Mouse (Mus musculus) liver, embryonic 14.5 days (tissue): Measurements from ENCODE around the gene Hist1h2br. TPM values are rescaled to one million over a fixed set of nuclear protein-coding genes. Genes with fewer than 3 reads are reported as not detected.

ENCODE experiments used
- ATAC-seq: fragments of 200-750 bp; cut with Nextera tagmentation; 2 replicates; pipeline ENCODE4 v1.8.0; 2017; ENCODE audit warnings: moderate number of reproducible peaks, mild to moderate bottlenecking, moderate library complexity; ENCODE audit not compliant: insufficient read depth
- DNase-seq, 3 experiments: peaks; one replicate each; pipeline ENCODE4 v3.0.0-alpha.2; 2012 to 2013; ENCODE audit warnings: low read depth in 3 of 3, low spot score in 3 of 3
- H3K27ac ChIP-seq: fragments of 300-500 bp; sonication (generic); 2 replicates; pipeline ENCODE4 v1.5.1; 2014; ENCODE audit warnings: moderate library complexity, mild to moderate bottlenecking, control low read depth, inconsistent platforms
- H3K27me3 ChIP-seq: fragments of 300-500 bp; sonication (generic); 2 replicates; pipeline ENCODE4 v1.6.1; 2014; ENCODE audit warnings: mild to moderate bottlenecking, low read length, moderate library complexity; ENCODE audit not compliant: control insufficient read depth, insufficient read depth
- H3K36me3 ChIP-seq: fragments of 300-500 bp; sonication (generic); replicated peaks from 2 replicates; pipeline ENCODE4 v1.6.1; 2014; ENCODE audit warnings: low read depth; ENCODE audit not compliant: control insufficient read depth, insufficient read depth
- H3K4me1 ChIP-seq, 2 experiments: fragments of 200-500 bp in 1 of 2; fragments of 300-500 bp in 1 of 2; sonication (generic) in 1 of 2; replicated peaks; 2 replicates each; pipeline ENCODE4 v1.6.1; 2012 to 2014; ENCODE audit warnings: antibody characterized with exemption in 1 of 2, inconsistent platforms in 1 of 2, low read length in 1 of 2; ENCODE audit not compliant: control insufficient read depth in 2 of 2, insufficient read depth in 2 of 2
- H3K4me2 ChIP-seq: fragments of 300-500 bp; sonication (generic); 2 replicates; pipeline ENCODE4 v1.6.1; 2014; ENCODE audit warnings: low read depth, mild to moderate bottlenecking, control low read depth, moderate library complexity
- H3K4me3 ChIP-seq, 2 experiments: fragments of 200-500 bp in 1 of 2; fragments of 300-500 bp in 1 of 2; sonication (generic) in 1 of 2; 2 replicates each; pipeline ENCODE4 v1.5.1; 2012 to 2014; ENCODE audit warnings: low read depth in 2 of 2, low read length in 2 of 2, mild to moderate bottlenecking in 2 of 2, control low read depth in 1 of 2, inconsistent platforms in 1 of 2, moderate library complexity in 1 of 2; ENCODE audit not compliant: insufficient read depth in 1 of 2
- H3K9ac ChIP-seq: fragments of 300-500 bp; sonication (generic); replicated peaks from 2 replicates; pipeline ENCODE4 v1.6.1; 2014; ENCODE audit warnings: mild to moderate bottlenecking, control low read depth, moderate library complexity
- H3K9me3 ChIP-seq: fragments of 300-500 bp; sonication (generic); 2 replicates; pipeline ENCODE4 v1.6.1; 2016; ENCODE audit warnings: low read length, mixed read lengths; ENCODE audit not compliant: control insufficient read depth
- CTCF ChIP-seq: IDR thresholded peaks from 2 replicates; pipeline ENCODE4 v1.5.1; 2016; ENCODE audit warnings: antibody characterized with exemption, low read depth, control low read depth
- EP300 ChIP-seq: IDR thresholded peaks from 2 replicates; pipeline ENCODE4 v1.6.1; 2016; ENCODE audit warnings: antibody characterized with exemption, low read depth
- WGBS: fragments of 180-500 bp; shearing (Covaris S2); extraction: QIAGEN DNeasy Blood & Tissue Kit; methylation state at CpG from one replicate; pipeline ENCODE4 v1.1.7; 2014; ENCODE audit not compliant: insufficient replicate concordance; 5-methylcytosine and 5-hydroxymethylcytosine counted together
- microRNA-seq: library from miRNA; unstranded; fragments of <30 nt; microRNA quantifications from one replicate; pipeline ENCODE4, GENCODE M21; 2016
- polyA plus RNA-seq, 2 experiments: library from polyadenylated mRNA; depleted of rRNA in 1 of 2; stranded (reverse) in 1 of 2; unstranded in 1 of 2; fragments of >200 nt; fragmentation: Nextera tagmentation in 1 of 2; extraction: Ambion mirVana in 1 of 2; gene quantifications; 2 replicates each; pipeline versions ENCODE4 v1.2.1 to v1.2.3; 2012 to 2014

Gene Hist1h2br
- polyA plus RNA-seq, 2 experiments: 9.6 to 18.0 TPM

GRCm38 (mm10) chr13:21880735-21881134 lies 47.2 kb downstream of the Hist1h2br start:
- ATAC-seq (no peak), DNase-seq (no peak)
- no peak overlapping the region for H3K4me2 ChIP-seq
- H3K9me3 ChIP-seq: no peaks in the 10 kb centered on the region
- no peak overlapping the region for H3K4me3 ChIP-seq
- H3K9ac ChIP-seq: no peak overlapping the region
- no peaks in the 10 kb centered on the region for H3K36me3 ChIP-seq
- H3K4me1 ChIP-seq: peaks cover 3 to 6% of the 10 kb centered on the region in 2 experiments; a peak in 2 of 4 replicates
- 74% methylated on average over 6 of the region's 6 CpGs for WGBS
- no peaks in the 10 kb centered on the region; the same call in 1 of the 2 replicates for H3K27me3 ChIP-seq
- no peak overlapping the region for H3K27ac ChIP-seq
- TF ChIP-seq EP300: no peak
- TF ChIP-seq CTCF: no peak

GRCm38 (mm10) chr13:21881878-21882669 lies 48.5 kb downstream of the Hist1h2br start:
- no peak for TF ChIP-seq EP300
- TF ChIP-seq CTCF: no peak
- ATAC-seq (peak; percentile 86), DNase-seq (peak; percentile 45 to 57 (median 50))
- H3K36me3 ChIP-seq: no peaks in the 10 kb centered on the region
- H3K4me1 ChIP-seq: peaks cover 3 to 6% of the 10 kb centered on the region in 2 experiments; a peak in 2 of 4 replicates
- peak overlapping the region; percentile 76 for H3K4me2 ChIP-seq
- no peaks in the 10 kb centered on the region; the same call in 1 of the 2 replicates for H3K27me3 ChIP-seq
- no peaks in the 10 kb centered on the region for H3K9me3 ChIP-seq
- WGBS: under 1% methylated on average over 27 of the region's 27 CpGs
- peak overlapping the region; percentile 53 to 78 for H3K4me3 ChIP-seq
- no peak overlapping the region for H3K27ac ChIP-seq
- H3K9ac ChIP-seq: peak overlapping the region; percentile 47

- no peaks in the 10 kb centered on the region for H3K36me3 ChIP-seq
- peak overlapping the region; percentile 53 to 66 for H3K4me3 ChIP-seq
- peaks cover 3 to 6% of the 10 kb centered on the region in 2 experiments; a peak in 2 of 4 replicates for H3K4me1 ChIP-seq
- H3K9ac ChIP-seq: peak overlapping the region; percentile 47
- H3K9me3 ChIP-seq: no peaks in the 10 kb centered on the region
- peak overlapping the region; percentile 76 for H3K4me2 ChIP-seq
- no peak overlapping the region for H3K27ac ChIP-seq
- DNase-seq (peak; percentile 62 to 73 (median 62)), ATAC-seq (peak; percentile 75)
- under 1% methylated on average over 13 of the region's 13 CpGs for WGBS
- no peaks in the 10 kb centered on the region; the same call in 1 of the 2 replicates for H3K27me3 ChIP-seq
- TF ChIP-seq EP300 (no peak), CTCF (no peak)
These were observed 49.3 kb downstream of the Hist1h2br start for GRCm38 (mm10) chr13:21882760-21883405.

- Histone ChIP-seq H3K9ac (peak overlapping the region; percentile 47), H3K4me2 (peak overlapping the region; percentile 76), H3K4me1 (peaks cover 3 to 6% of the 10 kb centered on the region in 2 experiments; a peak in 2 of 4 replicates), H3K4me3 (peak overlapping the region; percentile 33 to 53; a peak in 3 of 4 replicates), H3K36me3 (no peaks in the 10 kb centered on the region), H3K9me3 (no peaks in the 10 kb centered on the region), H3K27ac (no peak overlapping the region), H3K27me3 (no peaks in the 10 kb centered on the region)
- TF ChIP-seq CTCF (no peak), EP300 (no peak)
- ATAC-seq (no peak), DNase-seq (no peak)
- 17% methylated on average over 5 of the region's 5 CpGs for WGBS
These were observed 49.9 kb downstream of the Hist1h2br start for GRCm38 (mm10) chr13:21883407-21883806.

GRCm38 (mm10) chr13:21884586-21884985 lies 51.0 kb downstream of the Hist1h2br start:
- TF ChIP-seq EP300: no peak
- TF ChIP-seq CTCF: no peak
- peaks cover 3 to 6% of the 10 kb centered on the region in 2 experiments; a peak in 2 of 4 replicates for H3K4me1 ChIP-seq
- DNase-seq (no peak), ATAC-seq (no peak)
- WGBS: 51% methylated on average over 4 of the region's 4 CpGs
- H3K9ac ChIP-seq: no peak overlapping the region
- no peaks in the 10 kb centered on the region for H3K9me3 ChIP-seq
- H3K36me3 ChIP-seq: no peaks in the 10 kb centered on the region
- no peak overlapping the region for H3K4me3 ChIP-seq
- no peaks in the 10 kb centered on the region for H3K27me3 ChIP-seq
- H3K27ac ChIP-seq: no peak overlapping the region
- H3K4me2 ChIP-seq: no peak overlapping the region

Small RNA genes within 50 kb of the gene (microRNA-seq; reads per million reads assigned to microRNA genes)
- gene Gm19658 (not detected), gene Gm44346 (not detected), gene Gm44466 (not detected)

Other genes with a start within 250 kb of the Hist1h2br start
- gene Olfr1362, start 219.7 kb upstream of the Hist1h2br start, polyA plus RNA-seq (2012; rRNA removed): not detected in 2 replicates
- not detected in 2 replicates for gene Olfr1362, start 219.7 kb upstream of the Hist1h2br start, polyA plus RNA-seq (2014; fragmentation: Nextera tagmentation; extraction: Ambion mirVana)
- not detected in 2 replicates for gene Olfr11, start 191.2 kb upstream of the Hist1h2br start, polyA plus RNA-seq (2012; rRNA removed)
- not detected in 2 replicates for gene Olfr11, start 191.2 kb upstream of the Hist1h2br start, polyA plus RNA-seq (2014; fragmentation: Nextera tagmentation; extraction: Ambion mirVana)
- not detected in 2 replicates for gene Olfr1361, start 170.4 kb upstream of the Hist1h2br start, polyA plus RNA-seq (2012; rRNA removed)
- gene Olfr1361, start 170.4 kb upstream of the Hist1h2br start, polyA plus RNA-seq (2014; fragmentation: Nextera tagmentation; extraction: Ambion mirVana): not detected in 2 replicates
- gene Olfr1360, start 156.3 kb upstream of the Hist1h2br start, polyA plus RNA-seq (2012; rRNA removed): not detected in 2 replicates
- gene Olfr1360, start 156.3 kb upstream of the Hist1h2br start, polyA plus RNA-seq (2014; fragmentation: Nextera tagmentation; extraction: Ambion mirVana): not detected in 2 replicates
- gene Olfr1359, start 135.6 kb upstream of the Hist1h2br start, polyA plus RNA-seq (2012; rRNA removed): not detected in 2 replicates
- gene Olfr1359, start 135.6 kb upstream of the Hist1h2br start, polyA plus RNA-seq (2014; fragmentation: Nextera tagmentation; extraction: Ambion mirVana): not detected in 2 replicates
- 16.0 and 24.7 TPM in 2 replicates for gene Hist1h2bl, start 117.6 kb upstream of the Hist1h2br start, polyA plus RNA-seq (2012; rRNA removed)
- gene Hist1h2bl, start 117.6 kb upstream of the Hist1h2br start, polyA plus RNA-seq (2014; fragmentation: Nextera tagmentation; extraction: Ambion mirVana): 2.2 and 4.8 TPM in 2 replicates
- 6.9 and 22.2 TPM in 2 replicates for gene Hist1h2ai, start 117.3 kb upstream of the Hist1h2br start, polyA plus RNA-seq (2012; rRNA removed)
- 15.0 and 22.5 TPM in 2 replicates for gene Hist1h2ai, start 117.3 kb upstream of the Hist1h2br start, polyA plus RNA-seq (2014; fragmentation: Nextera tagmentation; extraction: Ambion mirVana)
- 31.3 and 51.5 TPM in 2 replicates for gene Hist1h3h, start 116.1 kb upstream of the Hist1h2br start, polyA plus RNA-seq (2012; rRNA removed)
- gene Hist1h3h, start 116.1 kb upstream of the Hist1h2br start, polyA plus RNA-seq (2014; fragmentation: Nextera tagmentation; extraction: Ambion mirVana): 4.7 and 7.9 TPM in 2 replicates
- 18.2 and 36.3 TPM in 2 replicates for gene Hist1h2bm, start 111.7 kb upstream of the Hist1h2br start, polyA plus RNA-seq (2012; rRNA removed)
- gene Hist1h2bm, start 111.7 kb upstream of the Hist1h2br start, polyA plus RNA-seq (2014; fragmentation: Nextera tagmentation; extraction: Ambion mirVana): 4.0 and 5.0 TPM in 2 replicates
- 24.0 and 29.5 TPM in 2 replicates for gene Hist1h4j, start 98.7 kb upstream of the Hist1h2br start, polyA plus RNA-seq (2012; rRNA removed)
- gene Hist1h4j, start 98.7 kb upstream of the Hist1h2br start, polyA plus RNA-seq (2014; fragmentation: Nextera tagmentation; extraction: Ambion mirVana): 0.52 and 1.1 TPM in 2 replicates
- gene Hist1h4k, start 83.2 kb upstream of the Hist1h2br start, polyA plus RNA-seq (2012; rRNA removed): 16.2 and 32.8 TPM in 2 replicates
- gene Hist1h4k, start 83.2 kb upstream of the Hist1h2br start, polyA plus RNA-seq (2014; fragmentation: Nextera tagmentation; extraction: Ambion mirVana): 2.7 and 5.5 TPM in 2 replicates
- 61.7 and 194 TPM in 2 replicates for gene Hist1h2ak, start 79.9 kb upstream of the Hist1h2br start, polyA plus RNA-seq (2012; rRNA removed)
- 11.6 and 13.2 TPM in 2 replicates for gene Hist1h2ak, start 79.9 kb upstream of the Hist1h2br start, polyA plus RNA-seq (2014; fragmentation: Nextera tagmentation; extraction: Ambion mirVana)
- 25.2 and 29.5 TPM in 2 replicates for gene Hist1h2bn, start 79.6 kb upstream of the Hist1h2br start, polyA plus RNA-seq (2012; rRNA removed)
- gene Hist1h2bn, start 79.6 kb upstream of the Hist1h2br start, polyA plus RNA-seq (2014; fragmentation: Nextera tagmentation; extraction: Ambion mirVana): 5.4 and 5.7 TPM in 2 replicates
- gene Hist1h1b, start 53.1 kb upstream of the Hist1h2br start, polyA plus RNA-seq (2012; rRNA removed): 8.2 and 9.4 TPM in 2 replicates
- gene Hist1h1b, start 53.1 kb upstream of the Hist1h2br start, polyA plus RNA-seq (2014; fragmentation: Nextera tagmentation; extraction: Ambion mirVana): 19.7 and 20.6 TPM in 2 replicates
- gene Hist1h3i, start 50.4 kb upstream of the Hist1h2br start, polyA plus RNA-seq (2012; rRNA removed): 37.6 and 93.8 TPM in 2 replicates
- 299 and 331 TPM in 2 replicates for gene Hist1h3i, start 50.4 kb upstream of the Hist1h2br start, polyA plus RNA-seq (2014; fragmentation: Nextera tagmentation; extraction: Ambion mirVana)
- 10.9 and 22.9 TPM in 2 replicates for gene Hist1h2an, start 46.5 kb upstream of the Hist1h2br start, polyA plus RNA-seq (2012; rRNA removed)
- 12.7 and 14.7 TPM in 2 replicates for gene Hist1h2an, start 46.5 kb upstream of the Hist1h2br start, polyA plus RNA-seq (2014; fragmentation: Nextera tagmentation; extraction: Ambion mirVana)
- gene Hist1h2bp, start 46.3 kb upstream of the Hist1h2br start, polyA plus RNA-seq (2012; rRNA removed): 2.6 and 4.2 TPM in 2 replicates
- 3.0 and 4.1 TPM in 2 replicates for gene Hist1h2bp, start 46.3 kb upstream of the Hist1h2br start, polyA plus RNA-seq (2014; fragmentation: Nextera tagmentation; extraction: Ambion mirVana)
- 13.1 and 13.4 TPM in 2 replicates for gene Hist1h2bq, start 23.5 kb upstream of the Hist1h2br start, polyA plus RNA-seq (2012; rRNA removed)
- gene Hist1h2bq, start 23.5 kb upstream of the Hist1h2br start, polyA plus RNA-seq (2014; fragmentation: Nextera tagmentation; extraction: Ambion mirVana): 16.9 and 21.6 TPM in 2 replicates
- 0.24 TPM in 1 of 2 replicates, not detected in the other for gene Hist1h2ao, start 23.3 kb upstream of the Hist1h2br start, polyA plus RNA-seq (2012; rRNA removed)
- gene Hist1h2ao, start 23.3 kb upstream of the Hist1h2br start, polyA plus RNA-seq (2014; fragmentation: Nextera tagmentation; extraction: Ambion mirVana): 3.4 TPM in 1 of 2 replicates, not detected in the other
- gene Hist1h4m, start 22.0 kb upstream of the Hist1h2br start, polyA plus RNA-seq (2012; rRNA removed): not detected in 2 replicates
- gene Hist1h4m, start 22.0 kb upstream of the Hist1h2br start, polyA plus RNA-seq (2014; fragmentation: Nextera tagmentation; extraction: Ambion mirVana): not detected in 2 replicates
- gene Hist1h4n, start 1.5 kb upstream of the Hist1h2br start, polyA plus RNA-seq (2012; rRNA removed): 37.4 and 50.3 TPM in 2 replicates
- 33.6 and 35.5 TPM in 2 replicates for gene Hist1h4n, start 1.5 kb upstream of the Hist1h2br start, polyA plus RNA-seq (2014; fragmentation: Nextera tagmentation; extraction: Ambion mirVana)
- gene Hist1h2ap, start 236 bp upstream of the Hist1h2br start, polyA plus RNA-seq (2012; rRNA removed): 88.3 and 95.9 TPM in 2 replicates
- 6,830 and 6,963 TPM in 2 replicates for gene Hist1h2ap, start 236 bp upstream of the Hist1h2br start, polyA plus RNA-seq (2014; fragmentation: Nextera tagmentation; extraction: Ambion mirVana)
- 0.30 and 0.41 TPM in 2 replicates for gene Zfp184, start 111.4 kb downstream of the Hist1h2br start, polyA plus RNA-seq (2012; rRNA removed)
- gene Zfp184, start 111.4 kb downstream of the Hist1h2br start, polyA plus RNA-seq (2014; fragmentation: Nextera tagmentation; extraction: Ambion mirVana): 0.50 and 0.82 TPM in 2 replicates
- not detected in 2 replicates for gene Pom121l2, start 147.5 kb downstream of the Hist1h2br start, polyA plus RNA-seq (2012; rRNA removed)
- not detected in 2 replicates for gene Pom121l2, start 147.5 kb downstream of the Hist1h2br start, polyA plus RNA-seq (2014; fragmentation: Nextera tagmentation; extraction: Ambion mirVana)
- 0.23 and 0.34 TPM in 2 replicates for gene Prss16, start 176.0 kb downstream of the Hist1h2br start, polyA plus RNA-seq (2012; rRNA removed)
- 0.33 and 0.39 TPM in 2 replicates for gene Prss16, start 176.0 kb downstream of the Hist1h2br start, polyA plus RNA-seq (2014; fragmentation: Nextera tagmentation; extraction: Ambion mirVana)
- 8.7 and 17.9 TPM in 2 replicates for gene Hist1h2ah, start 201.8 kb downstream of the Hist1h2br start, polyA plus RNA-seq (2012; rRNA removed)
- gene Hist1h2ah, start 201.8 kb downstream of the Hist1h2br start, polyA plus RNA-seq (2014; fragmentation: Nextera tagmentation; extraction: Ambion mirVana): 12.0 TPM in 2 replicates
- 17.7 and 25.1 TPM in 2 replicates for gene Hist1h2bk, start 202.1 kb downstream of the Hist1h2br start, polyA plus RNA-seq (2012; rRNA removed)
- gene Hist1h2bk, start 202.1 kb downstream of the Hist1h2br start, polyA plus RNA-seq (2014; fragmentation: Nextera tagmentation; extraction: Ambion mirVana): 1.0 and 3.1 TPM in 2 replicates
- gene Hist1h4i, start 207.6 kb downstream of the Hist1h2br start, polyA plus RNA-seq (2012; rRNA removed): 66.4 and 87.2 TPM in 2 replicates
- 36.5 and 47.8 TPM in 2 replicates for gene Hist1h4i, start 207.6 kb downstream of the Hist1h2br start, polyA plus RNA-seq (2014; fragmentation: Nextera tagmentation; extraction: Ambion mirVana)
- 35.2 and 55.3 TPM in 2 replicates for gene Hist1h2ag, start 209.2 kb downstream of the Hist1h2br start, polyA plus RNA-seq (2012; rRNA removed)
- gene Hist1h2ag, start 209.2 kb downstream of the Hist1h2br start, polyA plus RNA-seq (2014; fragmentation: Nextera tagmentation; extraction: Ambion mirVana): 15.5 and 18.0 TPM in 2 replicates
- 21.4 and 38.1 TPM in 2 replicates for gene Hist1h2bj, start 209.5 kb downstream of the Hist1h2br start, polyA plus RNA-seq (2012; rRNA removed)
- gene Hist1h2bj, start 209.5 kb downstream of the Hist1h2br start, polyA plus RNA-seq (2014; fragmentation: Nextera tagmentation; extraction: Ambion mirVana): 11.2 and 12.4 TPM in 2 replicates